Mouse (Mus musculus) left cerebral cortex, adult 18-20 months (tissue): ENCODE measurements at regions not wholly inside any gene's neighbourhood (a gene's known extent, or its start where the extent isn't known, plus 50 kb on each side); places are given as distances from the start of the nearest gene placed in this dataset.

Source experiments
- DNase-seq, 2 experiments: peaks; one replicate each; pipeline ENCODE4 v3.0.0; 2021 to 2022; ENCODE audit warnings: low spot score in 2 of 2, mixed read lengths in 1 of 2

- DNase-seq, result no peak
Measured at GRCm38 (mm10) chr10:21672171-21672570, 79.2 kb downstream of the 1700020N01Rik start.

GRCm38 (mm10) chr10:21672666-21673065 lies 79.7 kb downstream of the 1700020N01Rik start:
- DNase-seq, result no peak

- no peak for DNase-seq
Measured at GRCm38 (mm10) chr10:21673831-21674230, 80.9 kb downstream of the 1700020N01Rik start.

GRCm38 (mm10) chr10:21675786-21676185 lies 82.8 kb downstream of the 1700020N01Rik start:
- no peak for DNase-seq

- no peak for DNase-seq
Measured at GRCm38 (mm10) chr10:21677911-21678310, 85.0 kb downstream of the 1700020N01Rik start.

GRCm38 (mm10) chr10:21678372-21678771 lies 85.4 kb downstream of the 1700020N01Rik start:
- no peak for DNase-seq

- no peak for DNase-seq
Measured at GRCm38 (mm10) chr10:21678811-21679451, 86.0 kb downstream of the 1700020N01Rik start.

- DNase-seq, result no peak
Measured at GRCm38 (mm10) chr10:21680789-21681188, 87.8 kb downstream of the 1700020N01Rik start.

GRCm38 (mm10) chr10:21684286-21685013 lies 91.5 kb downstream of the 1700020N01Rik start:
- peak in 1 of 2 experiments; percentile 42 for DNase-seq

- DNase-seq, result peak; percentile 42 to 47
Measured at GRCm38 (mm10) chr10:21685122-21685798, 92.3 kb downstream of the 1700020N01Rik start.

- DNase-seq, result no peak
Measured at GRCm38 (mm10) chr10:21686060-21686459, 93.1 kb downstream of the 1700020N01Rik start.

- no peak for DNase-seq
Measured at GRCm38 (mm10) chr10:21687484-21687883, 94.5 kb downstream of the 1700020N01Rik start.

GRCm38 (mm10) chr10:21688513-21688912 lies 95.6 kb downstream of the 1700020N01Rik start:
- no peak for DNase-seq

GRCm38 (mm10) chr10:21689847-21690269 lies 96.9 kb downstream of the 1700020N01Rik start:
- no peak for DNase-seq

GRCm38 (mm10) chr10:21695185-21695584 lies 102.2 kb downstream of the 1700020N01Rik start:
- no peak for DNase-seq

- no peak for DNase-seq
Measured at GRCm38 (mm10) chr10:21696671-21697070, 103.7 kb downstream of the 1700020N01Rik start.

- DNase-seq, result no peak
Measured at GRCm38 (mm10) chr10:21701580-21701979, 108.6 kb downstream of the 1700020N01Rik start.

GRCm38 (mm10) chr10:21702134-21702533 lies 109.2 kb downstream of the 1700020N01Rik start:
- no peak for DNase-seq

GRCm38 (mm10) chr10:21711866-21712265 lies 118.9 kb downstream of the 1700020N01Rik start:
- DNase-seq, result no peak

GRCm38 (mm10) chr10:21712828-21713227 lies 119.9 kb downstream of the 1700020N01Rik start:
- no peak for DNase-seq

- DNase-seq, result no peak
Measured at GRCm38 (mm10) chr10:21715436-21715835, 122.5 kb downstream of the 1700020N01Rik start.

- DNase-seq, result no peak
Measured at GRCm38 (mm10) chr10:21718189-21718588, 125.2 kb downstream of the 1700020N01Rik start.
